Mouse (Mus musculus) adrenal gland, adult (tissue): ENCODE measurements around the gene Rplp0.

Experiments
- DNase-seq, 2 experiments: peaks; one replicate each; pipeline ENCODE4 v3.0.0; 2022 to 2023; ENCODE audit warnings: low spot score in 1 of 2; ENCODE audit not compliant: inconsistent age in 2 of 2

Rplp0 gene

GRCm38 (mm10) chr5:115526456-115527202 is 32.6 kb upstream of the Rplp0 start:
- DNase-seq, result no peak

GRCm38 (mm10) chr5:115528128-115528527 is 31.1 kb upstream of the Rplp0 start:
- peak; percentile 72 to 76 for DNase-seq

GRCm38 (mm10) chr5:115529364-115529741 is 29.9 kb upstream of the Rplp0 start:
- DNase-seq, result no peak

GRCm38 (mm10) chr5:115529742-115530446 is 29.4 kb upstream of the Rplp0 start:
- DNase-seq, result no peak

- DNase-seq, result peak in 1 of 2 experiments; percentile 80
Measured at GRCm38 (mm10) chr5:115530447-115530809, 28.8 kb upstream of the Rplp0 start.

GRCm38 (mm10) chr5:115531671-115532270 is 27.5 kb upstream of the Rplp0 start:
- DNase-seq, result peak; percentile 85 to 89

- DNase-seq, result peak; percentile 79 to 85
Measured at GRCm38 (mm10) chr5:115534290-115534731, 25.0 kb upstream of the Rplp0 start.

GRCm38 (mm10) chr5:115534856-115535255 is 24.4 kb upstream of the Rplp0 start:
- DNase-seq, result peak in 1 of 2 experiments; percentile 73

GRCm38 (mm10) chr5:115535635-115536034 is 23.6 kb upstream of the Rplp0 start:
- peak in 1 of 2 experiments; percentile 68 for DNase-seq

GRCm38 (mm10) chr5:115538017-115538692 is 21.1 kb upstream of the Rplp0 start:
- no peak for DNase-seq

- peak; percentile 89 to 97 for DNase-seq
Measured at GRCm38 (mm10) chr5:115538693-115539043, 20.6 kb upstream of the Rplp0 start.

GRCm38 (mm10) chr5:115542635-115543384 is 16.5 kb upstream of the Rplp0 start:
- DNase-seq, result peak in 1 of 2 experiments; percentile 56

- DNase-seq, result peak; percentile 80 to 93
Measured at GRCm38 (mm10) chr5:115543509-115544253, 15.6 kb upstream of the Rplp0 start.

- DNase-seq, result no peak
Measured at GRCm38 (mm10) chr5:115544655-115545185, 14.5 kb upstream of the Rplp0 start.

- DNase-seq, result no peak
Measured at GRCm38 (mm10) chr5:115545636-115546035, 13.6 kb upstream of the Rplp0 start.

- DNase-seq, result peak in 1 of 2 experiments; percentile 30
Measured at GRCm38 (mm10) chr5:115546536-115546935, 12.7 kb upstream of the Rplp0 start.

GRCm38 (mm10) chr5:115547014-115547413 is 12.3 kb upstream of the Rplp0 start:
- peak in 1 of 2 experiments; percentile 22 for DNase-seq

GRCm38 (mm10) chr5:115547421-115547820 is 11.8 kb upstream of the Rplp0 start:
- DNase-seq, result peak in 1 of 2 experiments; percentile 28

- DNase-seq, result no peak
Measured at GRCm38 (mm10) chr5:115548501-115549285, 10.6 kb upstream of the Rplp0 start.
